Comparison of ENCODE assay signal across 9 mouse cellular contexts in genomic region chr9:73091747-73092146, GRCm38 (mm10). TPM values are rescaled to one million over a fixed set of nuclear protein-coding genes. Genes with fewer than 3 reads are reported as not detected.
DNase-seq lines count a peak whose midpoint lies in the region; ATAC-seq and TF ChIP-seq lines count a peak whose summit lies in the region.
"Had no signal": no experiment of that assay in that cellular context is flagged by ENCODE, and none has a peak within 500 bp of the region (broad histone marks: within the 10 kb centered on the region; RNA-seq: fewer than 3 reads in every experiment).

No protein-coding gene starts in this region.

- H3K9ac ChIP-seq in forebrain, embryonic 13.5 days: no peak overlapping the region
- no peak overlapping the region for H3K9ac ChIP-seq in forebrain, embryonic 12.5 days
- H3K9ac ChIP-seq in midbrain, embryonic 16.5 days (ENCODE audit: low read depth, low read length): no peak overlapping the region
- H3K9ac ChIP-seq in hindbrain, postnatal 0 days (replicated peaks; ENCODE audit: low read length): no peak overlapping the region
- no peak overlapping the region for H3K9ac ChIP-seq in midbrain, embryonic 13.5 days (replicated peaks)

- peak; percentile 28 for DNase-seq in midbrain, embryonic 10.5 days (ENCODE audit: low spot score)
- DNase-seq in hindbrain, postnatal 0 days (ENCODE audit: low spot score): peak; percentile 82
- DNase-seq in spleen, postnatal 14 days (ENCODE audit: low spot score in 2 of 2): no peak

- no peaks in the 10 kb centered on the region for H3K36me3 ChIP-seq in forebrain, embryonic 13.5 days (ENCODE audit: poor library complexity, severe bottlenecking)
- no peaks in the 10 kb centered on the region for H3K36me3 ChIP-seq in forebrain, embryonic 12.5 days (replicated peaks)
- H3K36me3 ChIP-seq in midbrain, embryonic 10.5 days: no peaks in the 10 kb centered on the region
- H3K36me3 ChIP-seq in midbrain, embryonic 16.5 days (ENCODE audit: control insufficient read depth, insufficient read depth, low read length): no peaks in the 10 kb centered on the region
- no peaks in the 10 kb centered on the region for H3K36me3 ChIP-seq in hindbrain, postnatal 0 days (ENCODE audit: insufficient read depth, low read length)
- no peaks in the 10 kb centered on the region for H3K36me3 ChIP-seq in midbrain, embryonic 13.5 days

- TF ChIP-seq CTCF in bone marrow, adult 2 months (IDR thresholded peaks at IDR 0.05; ENCODE audit: control insufficient read depth, insufficient read depth, low read length): peak; percentile 39
- TF ChIP-seq CTCF in hindbrain, postnatal 0 days (IDR thresholded peaks at IDR 0.05; ENCODE audit: low read depth): peak; percentile 93

- TF ChIP-seq POLR2A in bone marrow, adult 2 months (IDR thresholded peaks at IDR 0.05; ENCODE audit: borderline replicate concordance, control insufficient read depth, low read depth, low read length): no peak

- H3K27me3 ChIP-seq in forebrain, embryonic 13.5 days: peaks cover 4% of the 10 kb centered on the region; the same call in 1 of the 2 replicates
- H3K27me3 ChIP-seq in forebrain, embryonic 12.5 days: peaks cover 3% of the 10 kb centered on the region; the same call in 1 of the 2 replicates
- H3K27me3 ChIP-seq in midbrain, embryonic 10.5 days (ENCODE audit: low read depth, poor library complexity, severe bottlenecking): peaks cover 5% of the 10 kb centered on the region; the same call in 1 of the 2 replicates
- no peaks in the 10 kb centered on the region; the same call in 1 of the 2 replicates for H3K27me3 ChIP-seq in midbrain, embryonic 16.5 days (ENCODE audit: control insufficient read depth, insufficient read depth, low read depth, low read length)
- H3K27me3 ChIP-seq in hindbrain, postnatal 0 days (ENCODE audit: insufficient read depth, low read length): no peaks in the 10 kb centered on the region
- no peaks in the 10 kb centered on the region for H3K27me3 ChIP-seq in midbrain, embryonic 13.5 days

- H3K4me1 ChIP-seq in forebrain, embryonic 13.5 days: no peaks in the 10 kb centered on the region
- H3K4me1 ChIP-seq in forebrain, embryonic 12.5 days: peaks cover 5% of the 10 kb centered on the region; the same call in 1 of the 2 replicates
- peaks cover 4% of the 10 kb centered on the region for H3K4me1 ChIP-seq in midbrain, embryonic 10.5 days
- peaks cover 3% of the 10 kb centered on the region; the same call in 1 of the 2 replicates for H3K4me1 ChIP-seq in midbrain, embryonic 16.5 days (ENCODE audit: control insufficient read depth, insufficient read depth, low read length)
- H3K4me1 ChIP-seq in bone marrow, adult 2 months (ENCODE audit: control insufficient read depth, insufficient read depth, low read length): peaks cover 4% of the 10 kb centered on the region; the same call in 1 of the 2 replicates
- H3K4me1 ChIP-seq in hindbrain, postnatal 0 days (ENCODE audit: insufficient read depth, low read length): no peaks in the 10 kb centered on the region
- H3K4me1 ChIP-seq in midbrain, embryonic 13.5 days (replicated peaks): 0 out of 2 replicates have a peak, but pooled peaks cover 3% of the 10 kb centered on the region

- H3K4me2 ChIP-seq in forebrain, embryonic 13.5 days: no peak overlapping the region
- no peak overlapping the region for H3K4me2 ChIP-seq in forebrain, embryonic 12.5 days
- H3K4me2 ChIP-seq in midbrain, embryonic 16.5 days (ENCODE audit: low read length): no peak overlapping the region
- H3K4me2 ChIP-seq in hindbrain, postnatal 0 days (ENCODE audit: low read depth, low read length): no peak overlapping the region
- no peak overlapping the region for H3K4me2 ChIP-seq in midbrain, embryonic 13.5 days (replicated peaks)

- no peak overlapping the region for H3K4me3 ChIP-seq in forebrain, embryonic 13.5 days
- no peak overlapping the region for H3K4me3 ChIP-seq in forebrain, embryonic 12.5 days (replicated peaks)
- H3K4me3 ChIP-seq in midbrain, embryonic 10.5 days: no peak overlapping the region
- H3K4me3 ChIP-seq in midbrain, embryonic 16.5 days (ENCODE audit: low read depth, low read length): no peak overlapping the region
- no peak overlapping the region for H3K4me3 ChIP-seq in bone marrow, adult 2 months (replicated peaks; ENCODE audit: control insufficient read depth, low read depth, low read length)
- H3K4me3 ChIP-seq in hindbrain, postnatal 0 days (ENCODE audit: low read length): no peak overlapping the region
- no peak overlapping the region for H3K4me3 ChIP-seq in midbrain, embryonic 13.5 days (replicated peaks)

- H3K9me3 ChIP-seq in forebrain, embryonic 13.5 days (replicated peaks): no peaks in the 10 kb centered on the region
- no peaks in the 10 kb centered on the region for H3K9me3 ChIP-seq in forebrain, embryonic 12.5 days
- H3K9me3 ChIP-seq in midbrain, embryonic 10.5 days (replicated peaks): no peaks in the 10 kb centered on the region
- H3K9me3 ChIP-seq in midbrain, embryonic 16.5 days (replicated peaks; ENCODE audit: control insufficient read depth, low read length, poor library complexity, severe bottlenecking): no peaks in the 10 kb centered on the region
- H3K9me3 ChIP-seq in hindbrain, postnatal 0 days (ENCODE audit: low read length): no peaks in the 10 kb centered on the region
- H3K9me3 ChIP-seq in midbrain, embryonic 13.5 days: no peaks in the 10 kb centered on the region

- WGBS in forebrain, embryonic 13.5 days: 0% methylated on average over 1 of the region's 1 CpGs
- 0% methylated on average over 1 of the region's 1 CpGs for WGBS in forebrain, embryonic 12.5 days
- WGBS in midbrain, embryonic 10.5 days: 0% methylated on average over 1 of the region's 1 CpGs
- WGBS in midbrain, embryonic 16.5 days: 0% methylated on average over 1 of the region's 1 CpGs
- 0% methylated on average over 1 of the region's 1 CpGs for WGBS in bone marrow, adult 2 months
- 0% methylated on average over 1 of the region's 1 CpGs for WGBS in hindbrain, postnatal 0 days
- 0% methylated on average over 1 of the region's 1 CpGs for WGBS in midbrain, embryonic 13.5 days

- no peak overlapping the region for H3K27ac ChIP-seq in forebrain, embryonic 13.5 days
- no peak overlapping the region for H3K27ac ChIP-seq in forebrain, embryonic 12.5 days
- no peak overlapping the region for H3K27ac ChIP-seq in midbrain, embryonic 10.5 days (replicated peaks)
- no peak overlapping the region for H3K27ac ChIP-seq in midbrain, embryonic 16.5 days (ENCODE audit: low read length)
- no peak overlapping the region for H3K27ac ChIP-seq in bone marrow, adult 2 months (ENCODE audit: control insufficient read depth, insufficient read depth, low read depth, low read length, poor library complexity)
- H3K27ac ChIP-seq in hindbrain, postnatal 0 days: no peak overlapping the region
- no peak overlapping the region for H3K27ac ChIP-seq in midbrain, embryonic 13.5 days

- ATAC-seq in forebrain, embryonic 13.5 days: peak; percentile 45; the same call in 1 of the 2 replicates
- no peak for ATAC-seq in forebrain, embryonic 12.5 days (ENCODE audit: low FRiP score)
- no peak for ATAC-seq in midbrain, embryonic 16.5 days
- no peak; the same call in 1 of the 2 replicates for ATAC-seq in hindbrain, postnatal 0 days
- ATAC-seq in midbrain, embryonic 13.5 days: 0 out of 2 replicates have a peak, but pooled peaks have one; percentile 21

RNA-seq across cellular contexts. Expression of gene Khdc3, which starts 9.9 kb away (rescaled TPM):
- polyA plus RNA-seq in forebrain, embryonic 13.5 days (2015; fragmentation: Nextera tagmentation; extraction: Ambion mirVana): not detected in 2 replicates
- polyA plus RNA-seq in forebrain, embryonic 12.5 days (2016; fragmentation: Nextera tagmentation; extraction: Ambion mirVana): not detected in 2 replicates
- polyA plus RNA-seq in midbrain, embryonic 10.5 days (2016; fragmentation: Nextera tagmentation; extraction: Ambion mirVana): not detected in 2 replicates
- polyA plus RNA-seq in midbrain, embryonic 16.5 days (2015; fragmentation: Nextera tagmentation; extraction: Ambion mirVana): 0.24 and 0.25 TPM in 2 replicates
- 5.6 TPM in 1 of 2 replicates, not detected in the other for polyA plus RNA-seq in bone marrow, adult 2 months (2011; ENCODE audit: insufficient read depth, insufficient read length, low replicate concordance, missing spikeins)
- total RNA-seq in hindbrain, postnatal 0 days (2014; rRNA removed): not detected in 2 replicates
- polyA plus RNA-seq in hindbrain, postnatal 0 days (2015; fragmentation: Nextera tagmentation; extraction: Ambion mirVana): 0.21 and 0.26 TPM in 2 replicates
- 0.12 TPM in 1 of 2 replicates, not detected in the other for polyA plus RNA-seq in midbrain, embryonic 13.5 days (2015; fragmentation: Nextera tagmentation; extraction: Ambion mirVana)

RNA-seq across cellular contexts. Expression of gene Gm20509, which starts 10.5 kb away (rescaled TPM):
- not detected in 2 replicates for polyA plus RNA-seq in forebrain, embryonic 13.5 days (2015; fragmentation: Nextera tagmentation; extraction: Ambion mirVana)
- polyA plus RNA-seq in forebrain, embryonic 12.5 days (2016; fragmentation: Nextera tagmentation; extraction: Ambion mirVana): not detected in 2 replicates
- polyA plus RNA-seq in midbrain, embryonic 10.5 days (2016; fragmentation: Nextera tagmentation; extraction: Ambion mirVana): not detected in 2 replicates
- polyA plus RNA-seq in midbrain, embryonic 16.5 days (2015; fragmentation: Nextera tagmentation; extraction: Ambion mirVana): not detected in 2 replicates
- not detected in 2 replicates for polyA plus RNA-seq in bone marrow, adult 2 months (2011; ENCODE audit: insufficient read depth, insufficient read length, low replicate concordance, missing spikeins)
- total RNA-seq in hindbrain, postnatal 0 days (2014; rRNA removed): not detected in 2 replicates
- polyA plus RNA-seq in hindbrain, postnatal 0 days (2015; fragmentation: Nextera tagmentation; extraction: Ambion mirVana): 0.18 TPM in 1 of 2 replicates, not detected in the other
- not detected in 2 replicates for polyA plus RNA-seq in midbrain, embryonic 13.5 days (2015; fragmentation: Nextera tagmentation; extraction: Ambion mirVana)
- polyA plus RNA-seq: neural tube, embryonic 14.5 days had no signal

RNA-seq across cellular contexts. Expression of gene Rsl24d1, which starts 21.5 kb away (rescaled TPM):
- 133 and 137 TPM in 2 replicates for polyA plus RNA-seq in forebrain, embryonic 13.5 days (2015; fragmentation: Nextera tagmentation; extraction: Ambion mirVana)
- polyA plus RNA-seq in forebrain, embryonic 12.5 days (2016; fragmentation: Nextera tagmentation; extraction: Ambion mirVana): 133 and 137 TPM in 2 replicates
- polyA plus RNA-seq in midbrain, embryonic 10.5 days (2016; fragmentation: Nextera tagmentation; extraction: Ambion mirVana): 143 and 150 TPM in 2 replicates
- 103 and 109 TPM in 2 replicates for polyA plus RNA-seq in midbrain, embryonic 16.5 days (2015; fragmentation: Nextera tagmentation; extraction: Ambion mirVana)
- 37.2 and 47.4 TPM in 2 replicates for polyA plus RNA-seq in bone marrow, adult 2 months (2011; ENCODE audit: insufficient read depth, insufficient read length, low replicate concordance, missing spikeins)
- total RNA-seq in hindbrain, postnatal 0 days (2014; rRNA removed): 54.1 and 59.4 TPM in 2 replicates
- 102 and 106 TPM in 2 replicates for polyA plus RNA-seq in hindbrain, postnatal 0 days (2015; fragmentation: Nextera tagmentation; extraction: Ambion mirVana)
- 120 and 123 TPM in 2 replicates for polyA plus RNA-seq in midbrain, embryonic 13.5 days (2015; fragmentation: Nextera tagmentation; extraction: Ambion mirVana)

RNA-seq across cellular contexts. Expression of gene Rab27a, which starts 47.1 kb away (rescaled TPM):
- 0.96 and 1.2 TPM in 2 replicates for polyA plus RNA-seq in forebrain, embryonic 13.5 days (2015; fragmentation: Nextera tagmentation; extraction: Ambion mirVana)
- 1.4 and 1.8 TPM in 2 replicates for polyA plus RNA-seq in forebrain, embryonic 12.5 days (2016; fragmentation: Nextera tagmentation; extraction: Ambion mirVana)
- polyA plus RNA-seq in midbrain, embryonic 10.5 days (2016; fragmentation: Nextera tagmentation; extraction: Ambion mirVana): 1.6 and 1.9 TPM in 2 replicates
- 3.3 and 3.6 TPM in 2 replicates for polyA plus RNA-seq in midbrain, embryonic 16.5 days (2015; fragmentation: Nextera tagmentation; extraction: Ambion mirVana)
- polyA plus RNA-seq in bone marrow, adult 2 months (2011; ENCODE audit: insufficient read depth, insufficient read length, low replicate concordance, missing spikeins): 14.0 and 33.6 TPM in 2 replicates
- total RNA-seq in hindbrain, postnatal 0 days (2014; rRNA removed): 3.6 and 5.3 TPM in 2 replicates
- 3.8 TPM in 2 replicates for polyA plus RNA-seq in hindbrain, postnatal 0 days (2015; fragmentation: Nextera tagmentation; extraction: Ambion mirVana)
- 0.94 and 1.5 TPM in 2 replicates for polyA plus RNA-seq in midbrain, embryonic 13.5 days (2015; fragmentation: Nextera tagmentation; extraction: Ambion mirVana)

RNA-seq across cellular contexts. Expression of gene Pigb, which starts 51.6 kb away (rescaled TPM):
- 8.4 and 11.3 TPM in 2 replicates for polyA plus RNA-seq in forebrain, embryonic 13.5 days (2015; fragmentation: Nextera tagmentation; extraction: Ambion mirVana)
- polyA plus RNA-seq in forebrain, embryonic 12.5 days (2016; fragmentation: Nextera tagmentation; extraction: Ambion mirVana): 10.3 and 13.6 TPM in 2 replicates
- polyA plus RNA-seq in midbrain, embryonic 10.5 days (2016; fragmentation: Nextera tagmentation; extraction: Ambion mirVana): 12.8 and 14.2 TPM in 2 replicates
- polyA plus RNA-seq in midbrain, embryonic 16.5 days (2015; fragmentation: Nextera tagmentation; extraction: Ambion mirVana): 14.9 and 18.6 TPM in 2 replicates
- polyA plus RNA-seq in bone marrow, adult 2 months (2011; ENCODE audit: insufficient read depth, insufficient read length, low replicate concordance, missing spikeins): 2.3 and 4.3 TPM in 2 replicates
- total RNA-seq in hindbrain, postnatal 0 days (2014; rRNA removed): 16.4 and 20.1 TPM in 2 replicates
- 8.9 and 9.0 TPM in 2 replicates for polyA plus RNA-seq in hindbrain, postnatal 0 days (2015; fragmentation: Nextera tagmentation; extraction: Ambion mirVana)
- polyA plus RNA-seq in midbrain, embryonic 13.5 days (2015; fragmentation: Nextera tagmentation; extraction: Ambion mirVana): 10.3 and 11.5 TPM in 2 replicates

Comparison
In these comparisons a context has a peak if more than half of its experiments do, and no peak if none do; other contexts are left out.
1. ATAC-seq: peak in forebrain, embryonic 13.5 days (single experiment) and midbrain, embryonic 13.5 days (single experiment); none in forebrain, embryonic 12.5 days (single experiment), midbrain, embryonic 16.5 days (single experiment) and hindbrain, postnatal 0 days (single experiment).
2. DNase-seq: peak in midbrain, embryonic 10.5 days (single experiment) and hindbrain, postnatal 0 days (single experiment); none in spleen, postnatal 14 days (0 of 2).